Mouse (Mus musculus) myocyte (in vitro differentiated cells): ENCODE data around the gene B230219D22Rik.

ENCODE experiments used
- CEBPB ChIP-seq: IDR thresholded peaks from 2 replicates; pipeline ENCODE4 v1.6.1; 2011; ENCODE audit warnings: mild to moderate bottlenecking, moderate library complexity; ENCODE audit not compliant: poor library complexity, insufficient read depth, severe bottlenecking
- E2F4 ChIP-seq: IDR thresholded peaks from one replicate; pipeline ENCODE4 v1.6.1; 2011; ENCODE audit warnings: mild to moderate bottlenecking, control low read depth, moderate library complexity; ENCODE audit not compliant: insufficient read depth
- MAX ChIP-seq: IDR thresholded peaks from one replicate; pipeline ENCODE4 v1.6.1; 2011; ENCODE audit warnings: low read depth, mild to moderate bottlenecking, control low read depth
- MYOD1 ChIP-seq, 3 experiments: IDR thresholded peaks; one replicate each; pipeline ENCODE4 v1.6.1; 2011; ENCODE audit warnings: control low read depth in 2 of 3, low read depth in 2 of 3, mild to moderate bottlenecking in 2 of 3, moderate library complexity in 1 of 3; ENCODE audit not compliant: insufficient read length in 2 of 3, control insufficient read depth in 1 of 3
- MYOG ChIP-seq, 3 experiments: IDR thresholded peaks; one replicate each; pipeline ENCODE4 v1.6.1; 2011; ENCODE audit warnings: control low read depth in 2 of 3, low read depth in 2 of 3, mild to moderate bottlenecking in 2 of 3; ENCODE audit not compliant: insufficient read length in 2 of 3, control insufficient read depth in 1 of 3, insufficient read depth in 1 of 3
- POLR2A ChIP-seq: IDR thresholded peaks from one replicate; pipeline ENCODE4 v1.6.1; 2011; ENCODE audit warnings: low read depth, mild to moderate bottlenecking, control low read depth, moderate library complexity; ENCODE audit not compliant: insufficient read length
- POLR2AphosphoS2 ChIP-seq: IDR thresholded peaks from one replicate; pipeline ENCODE4 v1.6.1; 2011; ENCODE audit warnings: low read depth, control low read depth; ENCODE audit not compliant: insufficient read length
- REST ChIP-seq: IDR thresholded peaks from one replicate; pipeline ENCODE4 v1.6.1; 2011; ENCODE audit warnings: mild to moderate bottlenecking, control low read depth, moderate library complexity; ENCODE audit not compliant: insufficient read depth, insufficient read length
- SRF ChIP-seq: IDR thresholded peaks from one replicate; pipeline ENCODE4 v1.6.1; 2011; ENCODE audit warnings: low read depth; ENCODE audit not compliant: control insufficient read depth, insufficient read length
- TCF12 ChIP-seq: IDR thresholded peaks from one replicate; pipeline ENCODE4 v1.6.1; 2011; ENCODE audit warnings: mild to moderate bottlenecking, control low read depth; ENCODE audit not compliant: poor library complexity, insufficient read depth, severe bottlenecking
- TCF3 ChIP-seq: IDR thresholded peaks from one replicate; pipeline ENCODE4 v1.6.1; 2011; ENCODE audit warnings: low read depth, control low read depth; ENCODE audit not compliant: insufficient read length
- USF1 ChIP-seq: IDR thresholded peaks from one replicate; pipeline ENCODE4 v1.6.1; 2011; ENCODE audit warnings: low read depth, mild to moderate bottlenecking, control low read depth, moderate library complexity

DNA sequence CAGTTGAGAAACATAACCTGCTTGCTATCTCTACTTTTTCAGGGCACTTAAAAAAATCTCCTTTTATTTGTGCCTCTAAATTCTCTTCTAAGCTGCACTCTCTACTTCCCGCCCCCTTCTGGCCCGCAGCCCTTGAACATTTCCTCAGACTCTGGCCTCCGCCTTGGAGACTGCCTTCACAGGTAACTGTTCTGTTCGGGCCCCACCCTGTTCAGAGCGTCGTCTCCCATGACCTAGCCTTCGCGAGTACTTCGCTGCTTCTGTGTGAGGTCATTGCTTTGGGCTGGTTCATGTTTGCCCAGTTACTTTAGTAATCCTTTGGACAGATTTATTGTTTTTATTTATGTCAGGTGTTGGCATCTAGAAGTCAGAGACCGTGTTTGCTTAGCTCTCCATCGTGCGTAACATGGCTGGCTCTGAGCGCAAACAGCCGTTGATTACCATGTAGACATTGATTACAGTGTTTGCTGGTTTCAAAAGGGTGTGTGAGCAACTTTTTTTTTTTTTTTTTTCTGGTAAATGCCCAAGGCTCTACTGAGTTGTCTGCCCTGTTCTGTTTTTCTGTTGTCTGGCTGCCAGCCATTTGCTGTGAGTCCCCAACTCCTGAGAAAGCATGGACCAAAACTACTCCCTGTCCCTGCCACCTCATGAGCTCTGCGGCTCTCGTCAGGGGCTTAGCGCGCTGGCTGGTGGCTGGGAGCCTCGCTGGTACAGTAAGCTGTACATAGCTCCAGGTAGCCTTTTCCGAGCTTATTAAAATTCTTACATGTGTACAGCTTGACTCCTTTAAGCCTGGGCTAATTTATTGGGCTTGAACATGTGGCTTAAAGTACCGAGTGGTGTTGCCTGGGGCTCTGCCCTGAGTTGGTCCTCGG, 40.9 kb downstream of the B230219D22Rik start:
- no peak for TF ChIP-seq CEBPB
- no peak for TF ChIP-seq E2F4
- TF ChIP-seq USF1, result no peak
- TF ChIP-seq MAX, result no peak
- TF ChIP-seq POLR2A, result no peak
- no peak for TF ChIP-seq TCF12
- TF ChIP-seq REST, result no peak
- TF ChIP-seq POLR2AphosphoS2, result no peak
- no peak for TF ChIP-seq MYOD1 (IDR thresholded peaks at IDR 0.05; ENCODE audit: control insufficient read depth in 1 of 3, insufficient read length in 2 of 3, low read depth in 2 of 3)
- TF ChIP-seq MYOG (IDR thresholded peaks at IDR 0.05; ENCODE audit: control insufficient read depth in 1 of 3, insufficient read depth in 1 of 3, insufficient read length in 2 of 3, low read depth in 2 of 3), result no peak
- no peak for TF ChIP-seq SRF
- no peak for TF ChIP-seq TCF3
